Mouse (Mus musculus) heart, adult 10 weeks (tissue): ENCODE results near the gene Mfsd14b. TPM values are rescaled to one million over a fixed set of nuclear protein-coding genes. Genes with fewer than 3 reads are reported as not detected.

Experiments used
- polyA plus RNA-seq: library from polyadenylated mRNA; stranded (reverse); fragments of 350-450 nt; fragmentation: Illumina TruSeq; extraction: RNeasy Lipid Tissue Mini Kit (QIAGEN cat#74804); gene quantifications from one replicate; pipeline ENCODE4 v1.2.3, GENCODE M21; 2014; ENCODE audit warnings: low read depth, low replicate concordance

Mfsd14b gene
- polyA plus RNA-seq, result 13.0 TPM

DNA sequence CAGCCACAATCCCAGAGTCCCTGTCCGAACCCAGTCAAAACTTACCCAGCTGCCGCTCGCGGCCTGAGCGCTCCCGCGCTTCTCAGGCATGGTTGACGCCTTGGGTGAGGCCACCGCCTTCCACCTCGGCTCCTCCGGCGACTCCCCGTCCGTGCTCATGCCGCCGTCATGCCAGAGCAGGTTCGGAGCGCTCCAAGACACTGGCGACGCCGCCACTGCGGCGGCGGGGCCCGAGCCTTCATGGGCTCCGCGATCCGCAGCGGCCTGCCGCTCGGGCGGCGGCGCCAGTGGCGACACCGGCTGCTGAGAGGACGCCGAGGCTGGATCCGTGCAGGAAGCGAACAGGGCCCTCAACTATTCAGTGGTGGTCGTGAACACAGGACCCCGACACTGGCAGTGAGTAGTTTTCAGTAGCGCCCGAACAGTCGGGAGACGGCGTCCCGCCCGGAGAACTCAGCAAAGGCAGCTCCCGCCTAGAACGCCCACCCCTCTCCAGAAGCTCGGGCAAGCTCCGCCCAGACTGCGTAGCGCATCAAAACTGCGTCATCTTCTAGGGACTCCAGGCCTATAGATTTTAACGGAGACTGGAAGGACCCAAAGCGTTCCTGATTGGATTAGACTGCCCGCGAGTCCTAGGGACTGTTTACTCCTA lies at the start of gene Mfsd14b:
Mfsd14b (minus strand) TSS at position 517 of the 652 bp plus-strand sequence.

DNA sequence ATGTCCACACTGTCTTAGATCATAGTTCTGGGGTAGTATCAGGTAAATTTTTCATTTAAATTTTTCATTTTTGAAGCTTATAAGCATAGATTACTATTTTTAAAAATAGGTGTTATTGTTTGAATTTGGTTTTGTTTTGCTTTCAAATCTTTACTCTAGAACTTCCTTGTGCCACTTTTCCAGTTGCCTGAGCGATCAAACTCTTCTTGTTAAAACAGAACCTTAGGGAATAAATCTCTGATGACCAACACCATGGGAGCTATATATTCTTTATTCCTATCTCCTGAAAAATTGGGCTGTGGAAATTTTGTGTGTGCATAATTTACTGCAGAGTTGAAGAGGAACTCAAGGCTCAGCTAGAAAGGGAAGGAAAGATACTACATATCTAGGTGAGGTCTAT lies 37.2 kb upstream of the Mfsd14b start, which contains the start of gene Olfr466:
Olfr466 (plus strand) TSS at position 301 of the 400 bp plus-strand sequence.

DNA sequence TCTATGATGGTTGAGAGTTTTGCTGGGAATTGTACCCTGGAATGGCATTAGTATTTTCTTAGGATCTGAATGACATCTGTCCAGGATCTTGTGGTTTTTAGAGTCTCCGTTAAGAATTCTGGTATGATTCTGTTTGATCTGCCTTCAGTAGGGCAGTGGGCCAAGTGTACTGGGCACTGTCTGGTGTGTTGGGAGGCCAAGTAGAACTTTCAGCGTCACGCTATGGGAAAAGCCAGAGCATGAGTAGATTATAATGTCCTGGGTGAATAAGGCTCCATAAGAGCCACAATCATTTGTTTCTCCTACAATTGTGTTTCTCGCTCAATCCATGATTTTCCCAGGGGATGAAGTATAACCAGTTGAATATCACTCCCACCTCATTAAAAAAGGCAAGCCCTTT lies 25.0 kb upstream of the Mfsd14b start, which contains the start of gene Olfr465-ps1:
Olfr465-ps1 (plus strand) TSS at position 301 of the 400 bp plus-strand sequence.

DNA sequence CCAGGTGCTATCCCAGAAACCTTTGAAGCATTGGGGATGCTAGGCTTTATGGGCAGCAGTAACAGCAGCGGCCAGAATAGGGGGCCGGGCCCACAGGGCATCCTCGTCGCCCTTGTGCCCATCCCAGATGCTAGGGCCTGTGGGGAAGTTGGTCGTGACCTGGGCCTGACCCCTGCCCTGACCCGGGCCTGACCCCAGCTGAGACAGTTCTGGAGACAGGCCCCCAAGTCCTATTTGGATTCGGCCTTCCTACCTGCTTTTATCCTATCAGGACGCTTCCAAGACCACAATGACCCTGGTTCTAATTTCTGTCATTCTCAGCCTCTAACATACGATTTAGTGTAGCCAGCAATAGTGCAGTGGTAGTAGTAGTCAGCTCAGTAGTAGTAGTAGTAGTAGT lies 60.1 kb downstream of the Mfsd14b start, which contains the start of gene Prss47:
Prss47 (minus strand) TSS at position 101 of the 400 bp plus-strand sequence.

DNA sequence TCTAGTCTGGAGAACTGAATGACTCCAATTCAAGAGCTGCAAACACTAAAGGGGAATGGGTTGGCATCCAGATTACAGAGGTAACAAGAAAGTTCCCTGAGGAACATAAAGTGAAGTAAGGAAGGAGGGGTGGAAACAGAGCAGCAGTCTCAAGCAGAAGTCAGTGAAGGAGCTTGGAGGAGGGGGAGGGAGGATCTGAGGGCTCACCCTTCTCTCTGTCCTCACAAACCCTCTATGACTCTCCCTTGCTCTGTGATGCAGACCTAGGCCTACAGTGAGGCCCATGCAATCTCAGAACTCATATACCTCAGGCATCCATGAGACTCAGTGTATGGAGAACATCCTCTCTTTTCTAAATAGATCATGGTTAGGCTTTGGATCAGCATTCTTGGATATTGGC lies 80.0 kb downstream of the Mfsd14b start, which contains the start of gene Spata31d1c:
Spata31d1c (plus strand) TSS at position 301 of the 400 bp plus-strand sequence.

Other genes with a start within 250 kb of the Mfsd14b start
- gene Cntnap3, start 209.0 kb downstream of the Mfsd14b start, polyA plus RNA-seq, result not detected
- not detected for gene Spata31, start 195.6 kb downstream of the Mfsd14b start, polyA plus RNA-seq
- gene Spata31d1c, start 79.9 kb downstream of the Mfsd14b start, polyA plus RNA-seq, result not detected
- gene Prss47, start 60.2 kb downstream of the Mfsd14b start, polyA plus RNA-seq, result not detected
- not detected for gene Olfr465-ps1, start 25.1 kb upstream of the Mfsd14b start, polyA plus RNA-seq
- gene Olfr466, start 37.3 kb upstream of the Mfsd14b start, polyA plus RNA-seq, result not detected
- gene Nlrp4f, start 93.0 kb upstream of the Mfsd14b start, polyA plus RNA-seq, result not detected
- gene Gm10775, start 146.6 kb upstream of the Mfsd14b start, polyA plus RNA-seq, result not detected
- 18.2 TPM for gene Zfp369, start 165.8 kb upstream of the Mfsd14b start, polyA plus RNA-seq